Mouse (Mus musculus) heart, adult 2 months (tissue): Measurements from ENCODE around the gene Mien1.

Source experiments
- CTCF ChIP-seq: fragments of 200-600 bp; IDR thresholded peaks from 2 replicates; pipeline ENCODE4 v1.8.1; 2022; ENCODE audit warnings: antibody characterized with exemption, mild to moderate bottlenecking, moderate library complexity
- EP300 ChIP-seq: fragments of 200-500 bp; IDR thresholded peaks from 2 replicates; pipeline ENCODE4 v1.6.1; 2011; ENCODE audit warnings: low read depth, low read length, control low read depth; ENCODE audit not compliant: insufficient read depth
- POLR2A ChIP-seq: fragments of 200-500 bp; IDR thresholded peaks from 2 replicates; pipeline ENCODE4 v1.6.1; 2011; ENCODE audit warnings: mild to moderate bottlenecking, low read depth, low read length, control low read depth; ENCODE audit not compliant: insufficient read depth

- TF ChIP-seq POLR2A, result no peak
- TF ChIP-seq CTCF, result no peak
- no peak for TF ChIP-seq EP300
Observed at GRCm38 (mm10) chr11:98464516-98464915, 25.7 kb upstream of the Mien1 start.
